Mouse (Mus musculus): ENCODE measurements around the gene Fthl17f. TPM values are rescaled to one million over a fixed set of nuclear protein-coding genes. Genes with fewer than 3 reads are reported as not detected.

The Fthl17f gene
- polyA plus RNA-seq, 1 experiment = not detected

GRCm38 (mm10) chrX:9104262-9104661 lies 41.4 kb downstream of the Fthl17f start, which contains the start of gene 4930402K13Rik:
TSS of gene 4930402K13Rik (plus strand) at chrX:9104562.
- Histone ChIP-seq H3K36me3 (ENCODE audit: control insufficient read depth, insufficient read depth, low read length) (no peaks in the 10 kb centered on the region), H3K27me3 (ENCODE audit: control insufficient read depth, insufficient read depth, low read length) (no peaks in the 10 kb centered on the region), H3K4me1 (replicated peaks; ENCODE audit: control insufficient read depth, insufficient read depth, low read length) (no peaks in the 10 kb centered on the region), H3K27ac (ENCODE audit: control insufficient read depth, insufficient read depth, low read length) (no peak within 1 kb of the TSS), H3K4me3 (ENCODE audit: control insufficient read depth, insufficient read depth, low read length) (no peak within 1 kb of the TSS)
- 95% methylated on average over 6 of the region's 6 CpGs for WGBS
- no peak for DNase-seq
- no peak for TF ChIP-seq POLR2A (IDR thresholded peaks at IDR 0.05; ENCODE audit: control insufficient read depth, extremely low read depth, insufficient read depth, low read length, poor library complexity)
- TF ChIP-seq CTCF (IDR thresholded peaks at IDR 0.05; ENCODE audit: borderline replicate concordance, control insufficient read depth, extremely low read depth, insufficient read depth, low read length, poor library complexity) = no peak

GRCm38 (mm10) chrX:9110381-9110780 lies 47.6 kb downstream of the Fthl17f start:
- TF ChIP-seq POLR2A (IDR thresholded peaks at IDR 0.05; ENCODE audit: control insufficient read depth, extremely low read depth, insufficient read depth, low read length, poor library complexity) = no peak
- TF ChIP-seq CTCF (IDR thresholded peaks at IDR 0.05; ENCODE audit: borderline replicate concordance, control insufficient read depth, extremely low read depth, insufficient read depth, low read length, poor library complexity) = no peak
- no peak for DNase-seq
- Histone ChIP-seq H3K4me1 (replicated peaks; ENCODE audit: control insufficient read depth, insufficient read depth, low read length) (no peaks in the 10 kb centered on the region), H3K27me3 (ENCODE audit: control insufficient read depth, insufficient read depth, low read length) (no peaks in the 10 kb centered on the region), H3K27ac (ENCODE audit: control insufficient read depth, insufficient read depth, low read length) (no peak overlapping the region), H3K36me3 (ENCODE audit: control insufficient read depth, insufficient read depth, low read length) (no peaks in the 10 kb centered on the region), H3K4me3 (ENCODE audit: control insufficient read depth, insufficient read depth, low read length) (no peak overlapping the region)
- WGBS = 61% methylated on average over 2 of the region's 2 CpGs

Other genes starting within 250 kb of the Fthl17f start
- not detected in 2 replicates for gene Gm6592, start 219.0 kb upstream of the Fthl17f start, polyA plus RNA-seq (2012; rRNA removed)
- gene Gm5751, start 188.8 kb upstream of the Fthl17f start, polyA plus RNA-seq (2012; rRNA removed) = not detected in 2 replicates
- gene B630019K06Rik, start 170.6 kb upstream of the Fthl17f start, polyA plus RNA-seq (2012; rRNA removed) = 0.71 and 1.1 TPM in 2 replicates
- gene Fthl17b, start 100.0 kb upstream of the Fthl17f start, polyA plus RNA-seq (2012; rRNA removed) = not detected in 2 replicates
- gene Fthl17c, start 86.5 kb upstream of the Fthl17f start, polyA plus RNA-seq (2012; rRNA removed) = not detected in 2 replicates
- not detected in 2 replicates for gene Fthl17d, start 76.3 kb upstream of the Fthl17f start, polyA plus RNA-seq (2012; rRNA removed)
- not detected in 2 replicates for gene Fthl17e, start 29.5 kb upstream of the Fthl17f start, polyA plus RNA-seq (2012; rRNA removed)
- gene 4930402K13Rik, start 41.5 kb downstream of the Fthl17f start, polyA plus RNA-seq (2012; rRNA removed) = not detected in 2 replicates
- 0.31 and 0.36 TPM in 2 replicates for gene Lancl3, start 136.9 kb downstream of the Fthl17f start, polyA plus RNA-seq (2012; rRNA removed)
- gene Gm14862, start 193.9 kb downstream of the Fthl17f start, polyA plus RNA-seq (2012; rRNA removed) = not detected in 2 replicates
- 1.6 and 2.2 TPM in 2 replicates for gene Xk, start 209.7 kb downstream of the Fthl17f start, polyA plus RNA-seq (2012; rRNA removed)
- 0.42 and 0.57 TPM in 2 replicates for gene H2al1m, start 220.7 kb downstream of the Fthl17f start, polyA plus RNA-seq (2012; rRNA removed)